In the genomic region with DNA sequence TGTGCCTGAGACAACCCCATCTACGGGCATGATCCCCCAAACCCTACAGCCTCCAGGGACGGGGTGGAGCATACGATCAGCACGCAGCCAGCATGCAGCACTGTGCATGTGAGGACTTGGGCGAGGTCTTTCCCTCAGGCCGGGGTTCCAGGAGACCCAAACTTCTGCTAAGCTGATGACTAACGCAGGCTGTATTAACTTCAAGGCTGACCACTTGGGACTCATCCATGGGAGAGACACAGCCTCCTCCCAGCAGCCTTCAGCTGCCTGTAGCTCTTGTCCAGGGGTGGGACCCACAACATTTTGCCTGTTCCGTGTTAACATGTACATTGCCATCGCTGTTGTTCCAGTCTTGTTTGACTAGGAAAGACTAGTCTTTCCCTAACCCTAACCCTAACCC, we compare ENCODE assay signal across 27 mouse cellular contexts. TPM values are rescaled to one million over a fixed set of nuclear protein-coding genes. Genes with fewer than 3 reads are reported as not detected.
A peak's percentile ranks its signal among the peaks of the same experiment; 100 is the strongest.
DNase-seq lines count a peak whose midpoint lies in the region; ATAC-seq and TF ChIP-seq lines count a peak whose summit lies in the region.
"Had no signal": no experiment of that assay in that cellular context is flagged by ENCODE, and none has a peak within 500 bp of the region (broad histone marks: within the 10 kb centered on the region; RNA-seq: fewer than 3 reads in every experiment).

No protein-coding gene starts in this region.

- no peaks in the 10 kb centered on the region for H3K27me3 ChIP-seq in heart, embryonic 12.5 days (replicated peaks)
- no peaks in the 10 kb centered on the region for H3K27me3 ChIP-seq in thymus, adult 2 months (ENCODE audit: control insufficient read depth, insufficient read depth, low read length)
- H3K27me3 ChIP-seq: embryonic facial prominence, embryonic 15.5 days; forebrain, embryonic 12.5 days; hindbrain, embryonic 12.5 days; intestine, embryonic 15.5 days; limb, embryonic 12.5 days; stomach, embryonic 15.5 days had no signal

- no peak overlapping the region for H3K4me2 ChIP-seq in heart, embryonic 12.5 days
- H3K4me2 ChIP-seq: embryonic facial prominence, embryonic 15.5 days; forebrain, embryonic 12.5 days; hindbrain, embryonic 12.5 days; intestine, embryonic 15.5 days; limb, embryonic 12.5 days; liver, embryonic 11.5 days; stomach, embryonic 15.5 days had no signal

- no peak for ATAC-seq in heart, embryonic 12.5 days (ENCODE audit: insufficient number of reproducible peaks, low FRiP score)
- ATAC-seq: CD4-positive, CD25-positive, alpha-beta regulatory T cell, adult 4 months; forebrain, postnatal 0 days; hindbrain, postnatal 0 days; intestine, embryonic 15.5 days had no signal

- WGBS in heart, embryonic 12.5 days = 90% methylated on average over 9 of the region's 9 CpGs
- 96% methylated on average over 9 of the region's 9 CpGs for WGBS in thymus, adult 2 months

- H3K9ac ChIP-seq in heart, embryonic 12.5 days = no peak overlapping the region
- H3K9ac ChIP-seq: embryonic facial prominence, embryonic 15.5 days; forebrain, embryonic 12.5 days; forebrain, postnatal 0 days; hindbrain, embryonic 12.5 days; intestine, embryonic 15.5 days; limb, embryonic 12.5 days; stomach, embryonic 15.5 days had no signal

- peaks cover 47% of the 10 kb centered on the region for H3K36me3 ChIP-seq in heart, embryonic 12.5 days
- no peaks in the 10 kb centered on the region for H3K36me3 ChIP-seq in thymus, adult 2 months (ENCODE audit: control insufficient read depth, insufficient read depth, low read length)
- H3K36me3 ChIP-seq: intestine, embryonic 15.5 days had no signal

- no peak for TF ChIP-seq POLR2A in thymus, adult 2 months (IDR thresholded peaks at IDR 0.05; ENCODE audit: control insufficient read depth, extremely low read depth, insufficient read depth, low read length, poor library complexity)

- no peak overlapping the region for H3K27ac ChIP-seq in heart, embryonic 12.5 days (ENCODE audit: poor library complexity, severe bottlenecking)
- H3K27ac ChIP-seq in thymus, adult 2 months (ENCODE audit: control insufficient read depth, insufficient read depth, low read length) = no peak overlapping the region
- H3K27ac ChIP-seq: embryonic facial prominence, embryonic 10.5 days; embryonic facial prominence, embryonic 15.5 days; forebrain, embryonic 12.5 days; hindbrain, embryonic 12.5 days; hindbrain, postnatal 0 days; intestine, embryonic 15.5 days; kidney, postnatal 0 days; limb, embryonic 12.5 days; macrophage; stomach, embryonic 15.5 days had no signal

- peak; percentile 76 for DNase-seq in heart, adult 11 months
- peak; percentile 4 for DNase-seq in kidney, postnatal 10 days
- DNase-seq in kidney, postnatal 36 days = no peak
- DNase-seq in thymus, postnatal 14 days = peak; percentile 2
- no peak for DNase-seq in thymus, adult 2 months
- DNase-seq in thymus, adult 18-20 months = no peak
- DNase-seq: cerebellum, adult 8-10 months; forebrain, postnatal 0 days; layer of hippocampus, adult 9-11 months; midbrain, embryonic 14.5 days had no signal

- TF ChIP-seq CTCF in thymus, adult 2 months (IDR thresholded peaks at IDR 0.05; ENCODE audit: borderline replicate concordance, control insufficient read depth, extremely low read depth, insufficient read depth, low read length, poor library complexity) = no peak

- no peak overlapping the region for H3K4me3 ChIP-seq in heart, embryonic 12.5 days
- H3K4me3 ChIP-seq in thymus, adult 2 months (ENCODE audit: control insufficient read depth, insufficient read depth, low read length) = no peak overlapping the region
- H3K4me3 ChIP-seq: embryonic facial prominence, embryonic 10.5 days; embryonic facial prominence, embryonic 15.5 days; forebrain, embryonic 12.5 days; hindbrain, embryonic 12.5 days; intestine, embryonic 15.5 days; limb, embryonic 12.5 days; stomach, embryonic 15.5 days had no signal

- no peaks in the 10 kb centered on the region for H3K9me3 ChIP-seq in heart, embryonic 12.5 days (replicated peaks)
- H3K9me3 ChIP-seq: embryonic facial prominence, embryonic 10.5 days; embryonic facial prominence, embryonic 15.5 days; forebrain, embryonic 12.5 days; hindbrain, embryonic 12.5 days; intestine, embryonic 15.5 days; limb, embryonic 12.5 days; stomach, embryonic 15.5 days had no signal

- no peaks in the 10 kb centered on the region for H3K4me1 ChIP-seq in heart, embryonic 12.5 days (replicated peaks)
- no peaks in the 10 kb centered on the region for H3K4me1 ChIP-seq in thymus, adult 2 months (replicated peaks; ENCODE audit: control insufficient read depth, insufficient read depth, low read length)
- H3K4me1 ChIP-seq: embryonic facial prominence, embryonic 10.5 days; forebrain, embryonic 12.5 days; hindbrain, embryonic 12.5 days; intestine, embryonic 15.5 days; stomach, embryonic 15.5 days had no signal

RNA-seq across cellular contexts. Expression of a gene that starts 6.3 kb away (rescaled TPM):
- 6.4 and 7.5 TPM in 2 replicates for polyA plus RNA-seq in heart, embryonic 12.5 days (2016; fragmentation: Nextera tagmentation; extraction: Ambion mirVana)
- polyA plus RNA-seq in thymus, adult 2 months (2012; rRNA removed) = 39.2 and 39.7 TPM in 2 replicates

RNA-seq across cellular contexts. Expression of a gene that starts 8.1 kb away (rescaled TPM):
- polyA plus RNA-seq in heart, embryonic 12.5 days (2016; fragmentation: Nextera tagmentation; extraction: Ambion mirVana) = 57.0 and 58.0 TPM in 2 replicates
- 88.0 and 92.0 TPM in 2 replicates for polyA plus RNA-seq in thymus, adult 2 months (2012; rRNA removed)

RNA-seq across cellular contexts. Expression of a gene that starts 30.3 kb away (rescaled TPM):
- polyA plus RNA-seq in heart, embryonic 12.5 days (2016; fragmentation: Nextera tagmentation; extraction: Ambion mirVana) = not detected in 2 replicates
- 0.14 TPM in 1 of 2 replicates, not detected in the other for polyA plus RNA-seq in thymus, adult 2 months (2012; rRNA removed)
- polyA plus RNA-seq: CD4-positive, CD25-positive, alpha-beta regulatory T cell, adult 4 months; embryonic facial prominence, embryonic 10.5 days; embryonic facial prominence, embryonic 15.5 days; forebrain, embryonic 12.5 days; forebrain, postnatal 0 days; heart, embryonic 14.5 days; hindbrain, embryonic 12.5 days; hindbrain, postnatal 0 days; intestine, embryonic 15.5 days; kidney, postnatal 0 days; limb, embryonic 12.5 days; liver, embryonic 11.5 days; liver, embryonic 16.5 days; lung, embryonic 16.5 days; macrophage; midbrain, embryonic 14.5 days; neural tube, embryonic 14.5 days had no signal

Comparison
In these comparisons a context has a peak if more than half of its experiments do, and no peak if none do; other contexts are left out.
1. DNase-seq: peak in heart, adult 11 months (single experiment), kidney, postnatal 10 days (single experiment) and thymus, postnatal 14 days (single experiment); none in kidney, postnatal 36 days (0 of 2), thymus, adult 2 months (single experiment) and thymus, adult 18-20 months (0 of 2).